Mouse (Mus musculus): ENCODE measurements around the gene Sash3. TPM values are rescaled to one million over a fixed set of nuclear protein-coding genes. Genes with fewer than 3 reads are reported as not detected.
"Not testable (repeated sequence)": the region's sequence is repeated elsewhere in the genome, so short reads cannot be mapped to it uniquely, and the experiment has no call there.

Gene Sash3
- polyA plus RNA-seq, 1 experiment from 2014 or later: 4.1 TPM

- H3K27me3 ChIP-seq; H3K4me1 ChIP-seq; H3K9ac ChIP-seq; H3K9me3 ChIP-seq; ATAC-seq (ENCODE audit: insufficient number of reproducible peaks, low FRiP score, low TSS enrichment, low read depth); H3K4me3 ChIP-seq; H3K36me3 ChIP-seq; H3K4me2 ChIP-seq; H3K27ac ChIP-seq: not testable (repeated sequence)
- 86% methylated on average over 3 of the region's 4 CpGs for WGBS
Measured at GRCm38 (mm10) chrX:48209746-48210145, 63.5 kb downstream of the Sash3 start.

Other genes starting within 250 kb of the Sash3 start
- gene Ocrl, start 234.0 kb upstream of the Sash3 start, polyA plus RNA-seq (2015; fragmentation: Nextera tagmentation; extraction: Ambion mirVana): 18.4 and 20.0 TPM in 2 replicates
- gene Apln, start 111.6 kb upstream of the Sash3 start, polyA plus RNA-seq (2015; fragmentation: Nextera tagmentation; extraction: Ambion mirVana): 11.6 and 12.1 TPM in 2 replicates
- gene Xpnpep2, start 37.7 kb upstream of the Sash3 start, polyA plus RNA-seq (2015; fragmentation: Nextera tagmentation; extraction: Ambion mirVana): 5.7 and 5.8 TPM in 2 replicates
- gene Zdhhc9, start 62.4 kb downstream of the Sash3 start, polyA plus RNA-seq (2015; fragmentation: Nextera tagmentation; extraction: Ambion mirVana): 6.3 and 7.0 TPM in 2 replicates
- gene Utp14a, start 110.4 kb downstream of the Sash3 start, polyA plus RNA-seq (2015; fragmentation: Nextera tagmentation; extraction: Ambion mirVana): 17.0 and 18.5 TPM in 2 replicates
- 5.3 and 5.9 TPM in 2 replicates for gene Bcorl1, start 194.9 kb downstream of the Sash3 start, polyA plus RNA-seq (2015; fragmentation: Nextera tagmentation; extraction: Ambion mirVana)

Measured in limb, embryonic 15.5 days (tissue).